Mouse (Mus musculus) kidney, postnatal 10 days (tissue): ENCODE data around the gene Rwdd3.

Experiments used
- DNase-seq: peaks from one replicate; pipeline ENCODE4 v3.0.0; 2021; ENCODE audit warnings: mixed read lengths

Gene Rwdd3

GRCm38 (mm10) chr3:121159566-121159965, 11.9 kb downstream of the Rwdd3 start:
- no peak for DNase-seq

GRCm38 (mm10) chr3:121158901-121159351, 12.6 kb downstream of the Rwdd3 start:
- no peak for DNase-seq

GRCm38 (mm10) chr3:121157546-121158330, 13.8 kb downstream of the Rwdd3 start:
- DNase-seq = no peak

- no peak for DNase-seq
These were observed 14.9 kb downstream of the Rwdd3 start for GRCm38 (mm10) chr3:121156451-121157186.

- no peak for DNase-seq
These were observed 15.5 kb downstream of the Rwdd3 start for GRCm38 (mm10) chr3:121156043-121156442.

- DNase-seq = no peak
These were observed 37.6 kb downstream of the Rwdd3 start for GRCm38 (mm10) chr3:121133937-121134336.

- no peak for DNase-seq
These were observed 38.5 kb downstream of the Rwdd3 start for GRCm38 (mm10) chr3:121133039-121133438.

- no peak for DNase-seq
These were observed 44.3 kb downstream of the Rwdd3 start for GRCm38 (mm10) chr3:121127171-121127570.

- DNase-seq = no peak
These were observed 45.0 kb downstream of the Rwdd3 start for GRCm38 (mm10) chr3:121126476-121126875.

GRCm38 (mm10) chr3:121121072-121121471, 50.4 kb downstream of the Rwdd3 start:
- no peak for DNase-seq

- DNase-seq = peak; percentile 7
These were observed 54.9 kb downstream of the Rwdd3 start for GRCm38 (mm10) chr3:121116590-121116989.

GRCm38 (mm10) chr3:121116067-121116466, 55.4 kb downstream of the Rwdd3 start:
- DNase-seq = no peak

GRCm38 (mm10) chr3:121111068-121111467, 60.4 kb downstream of the Rwdd3 start:
- no peak for DNase-seq

GRCm38 (mm10) chr3:121110430-121110829, 61.1 kb downstream of the Rwdd3 start:
- DNase-seq = no peak

- no peak for DNase-seq
These were observed 64.0 kb downstream of the Rwdd3 start for GRCm38 (mm10) chr3:121107481-121107880.

- DNase-seq = no peak
These were observed 66.1 kb downstream of the Rwdd3 start for GRCm38 (mm10) chr3:121105408-121105708.
